Mouse (Mus musculus) ES-E14 (cell line): Measurements from ENCODE around the gene Hist2h3b. TPM values are rescaled to one million over a fixed set of nuclear protein-coding genes. Genes with fewer than 3 reads are reported as not detected.

ENCODE experiments used
- DNase-seq: peaks from one replicate; pipeline ENCODE4 v3.0.0-alpha.2; 2013; ENCODE audit warnings: low read depth, low spot score
- H3K27ac ChIP-seq: 2 replicates; pipeline ENCODE4 v1.5.1; 2012; ENCODE audit warnings: low read depth, mild to moderate bottlenecking, low read length, moderate library complexity, mixed read lengths; ENCODE audit not compliant: poor library complexity, insufficient read depth, severe bottlenecking
- H3K36me3 ChIP-seq: 2 replicates; pipeline ENCODE4 v1.6.1; 2012; ENCODE audit warnings: mild to moderate bottlenecking, low read length, moderate library complexity, mixed read lengths; ENCODE audit not compliant: control insufficient read depth, poor library complexity, insufficient read depth, severe bottlenecking
- H3K4me1 ChIP-seq, 2 experiments: fragments of 150-350 bp in 1 of 2; sonication (generic) in 1 of 2; 2 replicates each; pipeline ENCODE4 v1.6.1; 2012; ENCODE audit warnings: low read length in 2 of 2, mild to moderate bottlenecking in 1 of 2, mixed read lengths in 1 of 2; ENCODE audit not compliant: control insufficient read depth in 2 of 2, insufficient read depth in 2 of 2, poor library complexity in 1 of 2
- H3K4me3 ChIP-seq, 2 experiments: fragments of 150-350 bp in 1 of 2; sonication (generic) in 1 of 2; 2 replicates each; pipeline ENCODE4 v1.5.1; 2012; ENCODE audit warnings: low read length in 2 of 2, low read depth in 1 of 2, mild to moderate bottlenecking in 1 of 2, mixed read lengths in 1 of 2; ENCODE audit not compliant: insufficient read depth in 1 of 2, poor library complexity in 1 of 2, severe bottlenecking in 1 of 2
- H3K9ac ChIP-seq: 2 replicates; pipeline ENCODE4 v1.6.1; 2012; ENCODE audit warnings: low read depth, mild to moderate bottlenecking, low read length, mixed read lengths; ENCODE audit not compliant: poor library complexity, insufficient read depth, severe bottlenecking
- H3K9me3 ChIP-seq: fragments of 150-350 bp; sonication (generic); 2 replicates; pipeline ENCODE4 v1.6.1; 2012; ENCODE audit warnings: low read depth, mild to moderate bottlenecking, low read length; ENCODE audit not compliant: control insufficient read depth, insufficient read depth
- CHD2 ChIP-seq: IDR thresholded peaks from 2 replicates; pipeline ENCODE4 v1.6.1; 2014; ENCODE audit warnings: mild to moderate bottlenecking, low read depth, low read length, inconsistent platforms
- HCFC1 ChIP-seq: IDR thresholded peaks from 2 replicates; pipeline ENCODE4 v1.6.1; 2012; ENCODE audit warnings: low read length, inconsistent platforms, borderline replicate concordance; ENCODE audit not compliant: insufficient read depth
- MAFK ChIP-seq: IDR thresholded peaks from 2 replicates; pipeline ENCODE4 v1.6.1; 2014; ENCODE audit warnings: mild to moderate bottlenecking, low read depth, low read length, inconsistent platforms; ENCODE audit not compliant: insufficient read depth
- ZC3H11A ChIP-seq: IDR thresholded peaks from 2 replicates; pipeline ENCODE4 v1.6.1; 2012; ENCODE audit warnings: low read depth, mild to moderate bottlenecking, inconsistent platforms, low read length, borderline replicate concordance
- ZNF384 ChIP-seq: IDR thresholded peaks from 2 replicates; pipeline ENCODE4 v1.6.1; 2012; ENCODE audit warnings: low read depth, low read length, inconsistent platforms
- in situ Hi-C, 2 experiments: fragments of 600-800 bp; cut with MboI; formaldehyde crosslinking; loops; one replicate each; pipeline ENCODE4 v1.15.1; 2025; ENCODE audit warnings: low sequenced_read_pairs in 2 of 2, inconsistent platforms in 1 of 2; ENCODE audit not compliant: unreplicated experiment in 2 of 2
- total RNA-seq: library from RNA; depleted of rRNA; stranded (reverse); fragments of 300-350 nt; gene quantifications from 2 replicates; pipeline ENCODE4 v1.2.3, GENCODE M21; 2012

Hist2h3b gene
- total RNA-seq, 1 experiment: 806 TPM

- in situ Hi-C loops: no loop called here
- no peaks in the 10 kb centered on the region for H3K9me3 ChIP-seq
- peak within 1 kb of the TSS; percentile 84 for H3K9ac ChIP-seq
- no peaks in the 10 kb centered on the region for H3K36me3 ChIP-seq
- peak; percentile 95 for DNase-seq
- TF ChIP-seq HCFC1 (peak; percentile 54; the same call in 1 of the 2 replicates), CHD2 (no peak; the same call in 1 of the 2 replicates), ZNF384 (no peak), ZC3H11A (no peak), MAFK (peak; percentile 82)
- H3K4me3 ChIP-seq: peak within 1 kb of the TSS; percentile 61 to 81
- peak within 1 kb of the TSS; percentile 89 for H3K27ac ChIP-seq
- H3K4me1 ChIP-seq: peaks cover 3 to 5% of the 10 kb centered on the region in 2 experiments; a peak in 3 of 4 replicates
Observed at GRCm38 (mm10) chr3:96269511-96270474, 1.3 kb downstream of the Hist2h3b start, which contains the start of gene Hist2h2bb. Gene Hist2h2bb (plus strand): TSS chr3:96269752.

GRCm38 (mm10) chr3:96273591-96274465 lies 5.4 kb downstream of the Hist2h3b start:
- TF ChIP-seq HCFC1: no peak
- TF ChIP-seq CHD2: peak; percentile 16; the same call in 1 of the 2 replicates
- in situ Hi-C loops: no loop called here
- no peaks in the 10 kb centered on the region for H3K36me3 ChIP-seq
- no peak for DNase-seq
- no peaks in the 10 kb centered on the region for H3K9me3 ChIP-seq
- H3K4me1 ChIP-seq: peaks cover 0 to 3% of the 10 kb centered on the region in 2 experiments; a peak in 2 of 4 replicates
- H3K27ac ChIP-seq: peak overlapping the region; percentile 64; the same call in 1 of the 2 replicates
- H3K9ac ChIP-seq: peak overlapping the region; percentile 68
- peak overlapping the region; percentile 70 to 73 for H3K4me3 ChIP-seq

- no peak for TF ChIP-seq MAFK
- TF ChIP-seq CHD2: no peak
- TF ChIP-seq ZNF384: no peak
- no peak for TF ChIP-seq HCFC1
- TF ChIP-seq ZC3H11A: peak; percentile 26; the same call in 1 of the 2 replicates
- peak; percentile 39 for DNase-seq
- Histone ChIP-seq H3K9ac (peak overlapping the region; percentile 83), H3K4me3 (peak overlapping the region; percentile 71 to 80), H3K36me3 (no peaks in the 10 kb centered on the region), H3K4me1 (peaks cover 0 to 2% of the 10 kb centered on the region in 2 experiments; a peak in 2 of 4 replicates), H3K27ac (no peak overlapping the region), H3K9me3 (no peaks in the 10 kb centered on the region)
- in situ Hi-C loops: no loop called here
Observed at GRCm38 (mm10) chr3:96277428-96277799, 9.0 kb downstream of the Hist2h3b start.

GRCm38 (mm10) chr3:96277800-96278624 lies 9.6 kb downstream of the Hist2h3b start:
- no peaks in the 10 kb centered on the region for H3K36me3 ChIP-seq
- TF ChIP-seq HCFC1: peak; percentile 39; the same call in 1 of the 2 replicates
- TF ChIP-seq ZC3H11A: 0 out of 2 replicates have a peak, but pooled peaks have one; percentile 30
- no peak for TF ChIP-seq ZNF384

More at GRCm38 (mm10) chr3:96277800-96278624, 9.6 kb downstream of the Hist2h3b start:
- Histone ChIP-seq H3K4me3 (peak overlapping the region; percentile 71 to 80), H3K4me1 (peaks cover 0 to 2% of the 10 kb centered on the region in 2 experiments; a peak in 2 of 4 replicates), H3K27ac (peak overlapping the region; percentile 77), H3K9ac (peak overlapping the region; percentile 84), H3K9me3 (no peaks in the 10 kb centered on the region)
- in situ Hi-C loops: no loop called here
- peak; percentile 79 for DNase-seq
